Mouse (Mus musculus) B cell, adult (primary cell): Measurements from ENCODE around the gene Gm11032. TPM values are rescaled to one million over a fixed set of nuclear protein-coding genes. Genes with fewer than 3 reads are reported as not detected.

Source experiments
- total RNA-seq: library from RNA; stranded (reverse); gene quantifications from 4 replicates; pipeline ENCODE4 v1.2.4, GENCODE M21; 2023; ENCODE audit not compliant: inconsistent age

The Gm11032 gene
- total RNA-seq = not detected in 4 replicates

GRCm38 (mm10) chr11:4620017-4620485 lies at the start of gene Gm11032:
Gene Gm11032, plus strand, starts transcription at chr11:4620067.

GRCm38 (mm10) chr11:4594608-4595500 lies 25.0 kb upstream of the Gm11032 start, which contains the start of gene Mtmr3:
Gene Mtmr3, minus strand, starts transcription at chr11:4594863.

GRCm38 (mm10) chr11:4637534-4638234 lies 17.8 kb downstream of the Gm11032 start, which contains the start of gene Ascc2:
Gene Ascc2, plus strand, starts transcription at chr11:4637747.

Other genes starting within 250 kb of the Gm11032 start
- 0.72 to 4.1 TPM (median 1.2 TPM) in 4 replicates for gene Hormad2, start 179.0 kb upstream of the Gm11032 start, total RNA-seq
- gene Mtmr3, start 25.2 kb upstream of the Gm11032 start, total RNA-seq = 110 to 111 TPM (median 110 TPM) in 4 replicates
- gene Ascc2, start 17.7 kb downstream of the Gm11032 start, total RNA-seq = 22.6 to 24.0 TPM (median 23.2 TPM) in 4 replicates
- 96.5 to 136 TPM (median 121 TPM) in 4 replicates for gene Uqcr10, start 84.3 kb downstream of the Gm11032 start, total RNA-seq
- 22.9 to 30.8 TPM (median 29.3 TPM) in 4 replicates for gene Zmat5, start 84.6 kb downstream of the Gm11032 start, total RNA-seq
- gene Cabp7, start 126.7 kb downstream of the Gm11032 start, total RNA-seq = 0.18 TPM in 1 of 4 replicates, not detected in the others
- gene Nf2, start 229.5 kb downstream of the Gm11032 start, total RNA-seq = 41.0 to 47.1 TPM (median 44.3 TPM) in 4 replicates